Mouse (Mus musculus): Measurements from ENCODE around the gene Gna13. TPM values are rescaled to one million over a fixed set of nuclear protein-coding genes. Genes with fewer than 3 reads are reported as not detected.
A peak's percentile ranks its signal among the peaks of the same experiment; 100 is the strongest.

Gene Gna13
- polyA plus RNA-seq, 2 experiments = 9.4 to 13.1 TPM

- H3K9ac ChIP-seq (replicated peaks) = no peak overlapping the region
- H3K27ac ChIP-seq = no peak overlapping the region
- DNase-seq (ENCODE audit: low read depth in 3 of 3, low spot score in 3 of 3) = no peak
- ATAC-seq (ENCODE audit: insufficient read depth) = no peak
- peaks cover 18 to 19% of the 10 kb centered on the region in 2 experiments for H3K4me1 ChIP-seq (replicated peaks; ENCODE audit: control insufficient read depth in 2 of 2, insufficient read depth in 2 of 2, low read length in 1 of 2)
- peaks cover 2% of the 10 kb centered on the region; the same call in 1 of the 2 replicates for H3K9me3 ChIP-seq (ENCODE audit: control insufficient read depth, low read length)
- no peaks in the 10 kb centered on the region for H3K27me3 ChIP-seq (ENCODE audit: control insufficient read depth, insufficient read depth, low read length)
- no peak overlapping the region for H3K4me2 ChIP-seq (ENCODE audit: low read depth)
- 90% methylated on average over 4 of the region's 4 CpGs for WGBS (ENCODE audit: insufficient replicate concordance)
- H3K36me3 ChIP-seq (replicated peaks; ENCODE audit: control insufficient read depth, insufficient read depth, low read depth) = no peaks in the 10 kb centered on the region
- no peak overlapping the region for H3K4me3 ChIP-seq (ENCODE audit: insufficient read depth in 1 of 2, low read depth in 2 of 2, low read length in 2 of 2)
- peak; percentile 41 for TF ChIP-seq CTCF (IDR thresholded peaks at IDR 0.05; ENCODE audit: low read depth)
- no peak for TF ChIP-seq EP300 (IDR thresholded peaks at IDR 0.05; ENCODE audit: low read depth)
Observed at GRCm38 (mm10) chr11:109422263-109422662, 59.6 kb downstream of the Gna13 start.

DNA sequence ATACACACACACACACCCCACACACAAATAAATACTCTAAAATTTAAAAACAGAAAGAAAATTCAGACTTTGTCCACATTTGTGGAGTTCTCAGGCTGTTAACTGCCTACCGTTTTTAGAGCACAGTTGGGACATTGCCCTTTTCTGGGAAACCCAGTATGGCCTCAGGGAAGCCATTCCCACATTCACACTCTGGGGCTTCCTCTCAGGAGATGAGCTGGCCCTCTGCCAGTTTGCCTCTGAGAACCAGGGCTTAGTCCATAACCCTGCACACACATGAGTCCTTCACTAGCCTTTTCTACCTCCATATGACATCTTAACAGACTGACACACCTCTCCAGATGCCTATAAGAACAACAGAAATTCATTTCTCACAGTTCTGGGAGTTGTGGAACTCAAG lies 60.7 kb downstream of the Gna13 start:
- Histone ChIP-seq H3K4me3 (ENCODE audit: insufficient read depth in 1 of 2, low read depth in 2 of 2, low read length in 2 of 2) (no peak overlapping the region), H3K27ac (peak overlapping the region; percentile 34), H3K27me3 (ENCODE audit: control insufficient read depth, insufficient read depth, low read length) (no peaks in the 10 kb centered on the region), H3K9ac (replicated peaks) (no peak overlapping the region), H3K4me2 (ENCODE audit: low read depth) (no peak overlapping the region), H3K36me3 (replicated peaks; ENCODE audit: control insufficient read depth, insufficient read depth, low read depth) (no peaks in the 10 kb centered on the region), H3K4me1 (replicated peaks; ENCODE audit: control insufficient read depth in 2 of 2, insufficient read depth in 2 of 2, low read length in 1 of 2) (peaks cover 18 to 19% of the 10 kb centered on the region in 2 experiments), H3K9me3 (ENCODE audit: control insufficient read depth, low read length) (peaks cover 2% of the 10 kb centered on the region; the same call in 1 of the 2 replicates)
- WGBS (ENCODE audit: insufficient replicate concordance) = 39% methylated on average over 1 of the region's 1 CpGs
- ATAC-seq (ENCODE audit: insufficient read depth) = no peak
- no peak for DNase-seq (ENCODE audit: low read depth in 3 of 3, low spot score in 3 of 3)
- TF ChIP-seq CTCF (IDR thresholded peaks at IDR 0.05; ENCODE audit: low read depth) (no peak), EP300 (IDR thresholded peaks at IDR 0.05; ENCODE audit: low read depth) (no peak)

GRCm38 (mm10) chr11:109425392-109426271 lies 63.0 kb downstream of the Gna13 start, which contains the start of gene Amz2:
Amz2 (plus strand) TSS chr11:109425946.
- peak within 1 kb of the TSS; percentile 75 to 85 for H3K4me3 ChIP-seq (ENCODE audit: insufficient read depth in 1 of 2, low read depth in 2 of 2, low read length in 2 of 2)
- DNase-seq (ENCODE audit: low read depth in 3 of 3, low spot score in 3 of 3) (peak; percentile 97 to 98 (median 97)), ATAC-seq (ENCODE audit: insufficient read depth) (peak; percentile 93)
- H3K4me2 ChIP-seq (ENCODE audit: low read depth) = peak within 1 kb of the TSS; percentile 83
- WGBS (ENCODE audit: insufficient replicate concordance) = under 1% methylated on average over 65 of the region's 65 CpGs
- H3K27ac ChIP-seq = peak within 1 kb of the TSS; percentile 77
- H3K9ac ChIP-seq (replicated peaks) = peak within 1 kb of the TSS; percentile 72
- no peaks in the 10 kb centered on the region for H3K27me3 ChIP-seq (ENCODE audit: control insufficient read depth, insufficient read depth, low read length)
- peaks cover 12 to 18% of the 10 kb centered on the region in 2 experiments for H3K4me1 ChIP-seq (replicated peaks; ENCODE audit: control insufficient read depth in 2 of 2, insufficient read depth in 2 of 2, low read length in 1 of 2)
- peaks cover 13% of the 10 kb centered on the region for H3K36me3 ChIP-seq (replicated peaks; ENCODE audit: control insufficient read depth, insufficient read depth, low read depth)
- peaks cover 2% of the 10 kb centered on the region; the same call in 1 of the 2 replicates for H3K9me3 ChIP-seq (ENCODE audit: control insufficient read depth, low read length)
- TF ChIP-seq EP300 (IDR thresholded peaks at IDR 0.05; ENCODE audit: low read depth) = no peak
- TF ChIP-seq CTCF (IDR thresholded peaks at IDR 0.05; ENCODE audit: low read depth) = peak; percentile 91

- Histone ChIP-seq H3K27ac (peak overlapping the region; percentile 77), H3K9ac (replicated peaks) (peak overlapping the region; percentile 72), H3K4me2 (ENCODE audit: low read depth) (peak overlapping the region; percentile 83), H3K4me1 (replicated peaks; ENCODE audit: control insufficient read depth in 2 of 2, insufficient read depth in 2 of 2, low read length in 1 of 2) (peaks cover 12 to 18% of the 10 kb centered on the region in 2 experiments), H3K36me3 (replicated peaks; ENCODE audit: control insufficient read depth, insufficient read depth, low read depth) (peaks cover 16% of the 10 kb centered on the region), H3K27me3 (ENCODE audit: control insufficient read depth, insufficient read depth, low read length) (no peaks in the 10 kb centered on the region), H3K9me3 (ENCODE audit: control insufficient read depth, low read length) (peaks cover 2% of the 10 kb centered on the region; the same call in 1 of the 2 replicates), H3K4me3 (ENCODE audit: insufficient read depth in 1 of 2, low read depth in 2 of 2, low read length in 2 of 2) (peak overlapping the region; percentile 75 to 85)
- under 1% methylated on average over 11 of the region's 11 CpGs for WGBS (ENCODE audit: insufficient replicate concordance)
- no peak for TF ChIP-seq CTCF (IDR thresholded peaks at IDR 0.05; ENCODE audit: low read depth)
- no peak for TF ChIP-seq EP300 (IDR thresholded peaks at IDR 0.05; ENCODE audit: low read depth)
- no peak for DNase-seq (ENCODE audit: low read depth in 3 of 3, low spot score in 3 of 3)
- ATAC-seq (ENCODE audit: insufficient read depth) = no peak
Observed at GRCm38 (mm10) chr11:109426272-109426586, 63.6 kb downstream of the Gna13 start.

DNA sequence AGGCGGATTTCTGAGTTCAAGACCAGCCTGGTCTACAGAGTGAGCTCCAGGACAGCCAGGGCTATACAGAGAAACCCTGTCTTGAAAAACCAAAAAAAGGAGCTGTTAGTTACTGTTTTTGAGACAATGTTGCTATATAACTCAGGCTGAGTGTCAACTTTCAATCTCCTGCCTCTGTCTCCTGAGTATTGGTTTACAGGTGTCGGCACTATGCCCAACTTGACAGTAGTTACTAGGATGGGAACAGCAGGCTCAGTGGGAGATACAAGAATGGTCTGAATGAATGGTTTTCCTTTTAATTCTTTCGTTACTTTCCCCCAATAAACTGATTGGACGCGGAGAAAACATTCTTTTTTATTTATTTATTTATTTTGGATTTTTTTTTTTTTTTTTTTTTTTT lies 64.7 kb downstream of the Gna13 start:
- no peak for DNase-seq (ENCODE audit: low read depth in 3 of 3, low spot score in 3 of 3)
- no peak for ATAC-seq (ENCODE audit: insufficient read depth)
- H3K4me2 ChIP-seq (ENCODE audit: low read depth) = peak overlapping the region; percentile 83
- H3K4me1 ChIP-seq (replicated peaks; ENCODE audit: control insufficient read depth in 2 of 2, insufficient read depth in 2 of 2, low read length in 1 of 2) = peaks cover 12 to 18% of the 10 kb centered on the region in 2 experiments
- WGBS (ENCODE audit: insufficient replicate concordance) = 84% methylated on average over 5 of the region's 5 CpGs
- no peaks in the 10 kb centered on the region for H3K9me3 ChIP-seq (ENCODE audit: control insufficient read depth, low read length)
- H3K9ac ChIP-seq (replicated peaks) = no peak overlapping the region
- H3K4me3 ChIP-seq (ENCODE audit: insufficient read depth in 1 of 2, low read depth in 2 of 2, low read length in 2 of 2) = no peak overlapping the region
- H3K36me3 ChIP-seq (replicated peaks; ENCODE audit: control insufficient read depth, insufficient read depth, low read depth) = peaks cover 16% of the 10 kb centered on the region
- TF ChIP-seq EP300 (IDR thresholded peaks at IDR 0.05; ENCODE audit: low read depth) (no peak), CTCF (IDR thresholded peaks at IDR 0.05; ENCODE audit: low read depth) (no peak)
- H3K27me3 ChIP-seq (ENCODE audit: control insufficient read depth, insufficient read depth, low read length) = no peaks in the 10 kb centered on the region
- H3K27ac ChIP-seq = no peak overlapping the region
